Mouse (Mus musculus) limb, embryonic 15.5 days (tissue): ENCODE results near the gene Atg4c. TPM values are rescaled to one million over a fixed set of nuclear protein-coding genes. Genes with fewer than 3 reads are reported as not detected.

Experiments
- ATAC-seq: fragments of 200-750 bp; cut with Nextera tagmentation; 2 replicates; pipeline ENCODE4 v1.8.0; 2017; ENCODE audit warnings: low read depth, moderate TSS enrichment; ENCODE audit not compliant: insufficient number of reproducible peaks, low FRiP score, low TSS enrichment
- H3K27ac ChIP-seq: fragments of 300-500 bp; sonication (generic); 2 replicates; pipeline ENCODE4 v1.5.1; 2015; ENCODE audit warnings: moderate library complexity, mild to moderate bottlenecking, inconsistent platforms
- H3K27me3 ChIP-seq: fragments of 300-500 bp; sonication (generic); 2 replicates; pipeline ENCODE4 v1.6.1; 2015; ENCODE audit warnings: inconsistent platforms
- H3K36me3 ChIP-seq: fragments of 300-500 bp; sonication (generic); 2 replicates; pipeline ENCODE4 v1.6.1; 2015; ENCODE audit warnings: inconsistent platforms
- H3K4me1 ChIP-seq: fragments of 300-500 bp; sonication (generic); 2 replicates; pipeline ENCODE4 v1.6.1; 2015; ENCODE audit warnings: inconsistent platforms
- H3K4me2 ChIP-seq: fragments of 300-500 bp; sonication (generic); 2 replicates; pipeline ENCODE4 v1.6.1; 2015; ENCODE audit warnings: mild to moderate bottlenecking, inconsistent platforms
- H3K4me3 ChIP-seq: fragments of 300-500 bp; sonication (generic); 2 replicates; pipeline ENCODE4 v1.5.1; 2015; ENCODE audit warnings: mild to moderate bottlenecking, inconsistent platforms
- H3K9ac ChIP-seq: fragments of 300-500 bp; sonication (generic); 2 replicates; pipeline ENCODE4 v1.6.1; 2015; ENCODE audit warnings: inconsistent platforms
- H3K9me3 ChIP-seq: fragments of 300-500 bp; sonication (generic); 2 replicates; pipeline ENCODE4 v1.6.1; 2016; ENCODE audit warnings: inconsistent platforms
- WGBS: fragments of 180-500 bp; shearing (Covaris S2); methylation state at CpG from one replicate; pipeline ENCODE4 v1.1.7; 2015; 5-methylcytosine and 5-hydroxymethylcytosine counted together
- polyA plus RNA-seq: library from polyadenylated mRNA; unstranded; fragments of >200 nt; fragmentation: Nextera tagmentation; extraction: Ambion mirVana; gene quantifications from 2 replicates; pipeline ENCODE4 v1.2.1, GENCODE M21; 2015

Atg4c gene
- polyA plus RNA-seq: 13.5 and 14.0 TPM in 2 replicates

DNA sequence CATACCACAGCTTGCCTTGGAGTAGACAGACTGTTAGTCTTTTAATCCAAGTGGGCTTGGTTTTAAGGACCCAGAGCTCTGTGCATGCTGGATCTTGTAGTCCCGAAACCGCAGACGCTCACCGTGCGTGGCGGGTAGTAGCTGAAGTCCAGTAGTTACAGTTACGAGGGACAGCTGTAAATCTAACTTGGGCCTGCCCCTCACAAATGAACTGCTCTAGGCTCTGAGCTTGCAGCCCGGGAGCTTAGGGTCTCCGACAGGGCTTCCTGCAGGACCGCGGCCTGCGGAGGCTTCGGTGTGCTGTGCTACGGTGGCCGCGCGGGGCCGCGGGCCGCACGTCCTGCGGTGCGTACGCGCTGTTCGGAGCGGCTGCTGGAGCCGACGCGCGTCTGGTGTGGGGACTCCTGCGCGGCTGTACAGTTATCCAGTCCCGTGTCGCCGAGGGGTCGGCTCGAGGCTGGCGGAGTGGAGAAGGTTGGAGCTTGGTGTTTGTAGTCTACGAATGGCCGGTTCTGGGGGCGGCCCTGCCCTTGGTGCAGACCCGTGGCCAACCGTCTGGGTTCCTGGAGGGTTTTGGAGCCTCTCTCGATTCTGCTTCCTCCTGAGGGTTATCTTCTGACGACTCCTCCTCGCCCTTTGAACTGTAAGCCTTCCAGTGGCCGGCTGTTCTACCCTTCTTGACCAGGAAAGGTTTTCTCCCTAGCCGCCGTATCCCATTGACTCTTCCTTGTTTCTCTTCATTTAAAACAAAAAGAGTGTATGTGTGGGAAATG, at the start of gene Atg4c:
Gene Atg4c (plus strand): TSS at position 125 of the 773 bp plus-strand sequence.
- Histone ChIP-seq H3K4me2 (peak within 1 kb of the TSS; percentile 63), H3K9me3 (no peaks in the 10 kb centered on the region), H3K4me1 (no peaks in the 10 kb centered on the region), H3K27ac (peak within 1 kb of the TSS; percentile 96), H3K9ac (peak within 1 kb of the TSS; percentile 83), H3K4me3 (peak within 1 kb of the TSS; percentile 66), H3K36me3 (no peaks in the 10 kb centered on the region), H3K27me3 (no peaks in the 10 kb centered on the region)
- under 1% methylated on average over 50 of the region's 50 CpGs for WGBS
- ATAC-seq: peak; percentile 91

DNA sequence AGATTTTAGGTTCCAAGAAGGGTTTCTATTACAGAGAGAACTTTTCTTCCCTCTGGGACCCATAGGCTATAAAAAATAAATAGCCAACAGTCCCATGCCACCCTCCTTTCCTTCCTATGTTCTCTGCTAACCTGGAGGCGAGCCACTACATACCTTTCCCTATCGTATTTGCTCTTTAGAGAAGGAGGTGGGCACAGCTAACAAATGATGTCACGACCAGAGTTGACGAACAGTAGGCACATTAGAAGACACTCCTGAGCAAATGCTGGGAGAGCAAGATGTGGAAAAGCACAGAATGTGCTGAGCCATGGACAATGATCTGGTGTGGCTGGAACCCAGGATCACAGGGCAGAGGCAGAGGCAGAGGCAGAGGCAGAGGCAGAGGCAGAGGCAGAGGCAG, 42.3 kb upstream of the Atg4c start:
- 67% methylated on average over 4 of the region's 4 CpGs for WGBS
- H3K4me2 ChIP-seq: no peak overlapping the region
- ATAC-seq: no peak

DNA sequence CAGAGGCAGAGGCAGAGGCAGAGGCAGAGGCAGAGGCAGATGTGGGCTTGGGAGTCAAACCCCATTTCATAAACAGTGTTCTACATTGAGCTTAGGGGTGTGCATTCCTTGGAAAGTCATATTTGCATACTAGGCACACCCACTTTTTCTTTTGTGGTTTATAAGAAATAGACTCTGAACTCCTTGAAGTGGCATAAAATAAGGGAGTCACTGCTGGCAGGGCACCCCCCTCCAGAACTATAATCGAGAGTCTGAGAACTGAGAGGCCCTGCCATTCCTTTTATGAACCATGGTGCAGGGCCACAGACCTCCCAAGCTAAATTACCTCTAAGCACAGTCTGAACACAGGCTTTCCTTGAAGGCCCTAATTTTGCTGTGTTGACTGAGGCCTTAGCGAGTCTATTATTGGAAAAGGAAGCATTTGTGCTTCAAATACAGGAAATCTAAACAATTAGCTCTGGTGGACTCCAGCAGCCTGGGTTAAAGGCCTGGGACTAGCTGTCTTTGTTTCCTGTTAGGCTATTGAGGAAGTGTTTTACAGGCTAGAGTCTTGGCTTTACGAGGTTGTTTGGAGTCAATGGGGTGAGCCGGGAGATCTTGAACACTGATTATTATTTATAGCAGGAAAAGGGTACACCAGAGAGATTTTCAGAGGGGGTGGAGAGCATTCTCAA, 41.7 kb upstream of the Atg4c start:
- ATAC-seq: no peak
- Histone ChIP-seq H3K27ac (0 out of 2 replicates have a peak overlapping the region, but pooled peaks have one; percentile 38), H3K9me3 (no peaks in the 10 kb centered on the region), H3K27me3 (no peaks in the 10 kb centered on the region), H3K9ac (no peak overlapping the region), H3K4me3 (no peak overlapping the region), H3K4me1 (peaks cover 4% of the 10 kb centered on the region), H3K4me2 (no peak overlapping the region), H3K36me3 (no peaks in the 10 kb centered on the region)
- 20% methylated on average over 4 of the region's 4 CpGs for WGBS

More for the DNA sequence above, 42.3 kb upstream of the Atg4c start:
- Histone ChIP-seq H3K9me3 (no peaks in the 10 kb centered on the region), H3K9ac (no peak overlapping the region), H3K4me3 (no peak overlapping the region), H3K4me1 (peaks cover 4% of the 10 kb centered on the region), H3K27ac (no peak overlapping the region), H3K36me3 (no peaks in the 10 kb centered on the region), H3K27me3 (no peaks in the 10 kb centered on the region)

DNA sequence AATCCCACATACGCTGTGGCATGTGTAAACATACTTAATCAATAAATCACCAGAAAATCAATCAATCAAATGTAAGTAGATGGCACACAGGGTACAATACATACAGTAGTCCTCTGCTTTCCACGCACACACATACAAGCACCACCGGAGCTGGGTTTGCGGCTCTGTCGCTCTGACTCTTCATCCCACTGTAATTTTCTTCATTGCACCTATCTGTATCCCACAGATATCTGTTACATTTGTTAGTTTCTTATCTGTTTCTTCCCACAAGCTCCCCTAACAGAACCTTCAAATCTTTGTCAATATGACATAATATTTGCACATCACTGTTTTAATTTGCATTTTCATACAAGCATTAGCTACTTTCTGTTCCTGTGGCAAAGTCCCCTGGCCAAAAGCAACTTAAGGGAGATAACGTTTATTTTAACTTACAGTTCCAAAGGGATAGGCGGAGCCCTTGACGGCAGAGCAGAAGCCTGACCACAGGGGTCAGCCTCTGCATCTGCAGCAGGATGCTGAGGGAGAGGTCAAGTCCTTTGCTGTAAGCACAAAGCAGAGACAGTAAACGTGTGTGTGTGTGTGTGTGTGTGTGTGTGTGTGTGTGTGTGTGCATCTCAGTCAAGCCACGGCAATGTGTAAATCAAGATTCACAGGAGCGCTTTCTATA, 37.0 kb upstream of the Atg4c start:
- Histone ChIP-seq H3K4me1 (peaks cover 13% of the 10 kb centered on the region), H3K27me3 (no peaks in the 10 kb centered on the region), H3K4me2 (no peak overlapping the region), H3K4me3 (no peak overlapping the region), H3K9ac (no peak overlapping the region), H3K27ac (no peak overlapping the region), H3K36me3 (no peaks in the 10 kb centered on the region), H3K9me3 (no peaks in the 10 kb centered on the region)
- WGBS: 65% methylated on average over 11 of the region's 11 CpGs
- no peak for ATAC-seq

DNA sequence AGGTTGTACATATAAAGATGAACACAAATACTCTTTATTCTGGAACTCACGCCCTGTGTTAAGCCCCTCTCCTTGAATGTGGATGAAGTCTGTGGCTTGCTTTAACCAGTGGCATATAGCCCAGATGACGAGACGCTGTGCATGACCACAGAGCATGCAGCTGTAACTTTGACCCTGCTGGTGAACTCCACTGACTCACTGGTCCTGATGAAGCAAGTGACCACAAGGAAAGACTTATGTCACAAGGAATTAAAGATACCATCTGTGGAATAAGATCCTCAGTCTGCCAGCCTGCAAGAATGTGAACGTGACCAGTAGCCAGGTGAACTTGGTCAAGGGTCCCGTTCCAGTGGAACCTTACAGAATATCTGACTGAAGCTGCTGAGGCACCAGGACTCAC, 35.2 kb upstream of the Atg4c start:
- WGBS: 83% methylated on average over 5 of the region's 5 CpGs
- Histone ChIP-seq H3K4me2 (no peak overlapping the region), H3K9ac (no peak overlapping the region), H3K9me3 (no peaks in the 10 kb centered on the region), H3K4me3 (no peak overlapping the region), H3K27ac (no peak overlapping the region), H3K36me3 (no peaks in the 10 kb centered on the region), H3K4me1 (peaks cover 13% of the 10 kb centered on the region), H3K27me3 (no peaks in the 10 kb centered on the region)
- ATAC-seq: no peak

DNA sequence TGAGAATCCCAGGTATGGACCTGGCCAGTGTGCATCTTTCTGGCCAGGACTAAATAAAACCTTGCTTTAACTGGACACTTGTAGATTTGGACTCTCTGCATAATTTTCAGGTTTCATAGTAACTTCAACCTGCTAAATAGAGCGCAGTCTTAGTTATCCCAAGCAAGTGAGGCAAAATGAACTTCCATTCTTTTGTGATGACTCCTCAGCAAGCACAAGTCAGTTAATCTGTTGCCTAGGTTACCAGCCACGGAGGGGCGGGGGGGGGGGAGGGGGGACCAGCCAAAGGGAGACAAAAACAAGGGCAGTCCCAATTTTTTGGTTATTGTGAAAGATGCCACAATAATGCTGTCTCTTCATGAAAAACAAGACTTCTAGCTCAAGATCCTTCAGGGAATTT, 33.3 kb upstream of the Atg4c start:
- WGBS: 23% methylated on average over 3 of the region's 3 CpGs
- no peak overlapping the region for H3K27ac ChIP-seq
- no peak overlapping the region for H3K4me2 ChIP-seq
- H3K4me1 ChIP-seq: peaks cover 13% of the 10 kb centered on the region
- no peak for ATAC-seq
- H3K27me3 ChIP-seq: no peaks in the 10 kb centered on the region
- H3K9ac ChIP-seq: no peak overlapping the region
- H3K4me3 ChIP-seq: no peak overlapping the region
- no peaks in the 10 kb centered on the region for H3K9me3 ChIP-seq
- no peaks in the 10 kb centered on the region for H3K36me3 ChIP-seq

DNA sequence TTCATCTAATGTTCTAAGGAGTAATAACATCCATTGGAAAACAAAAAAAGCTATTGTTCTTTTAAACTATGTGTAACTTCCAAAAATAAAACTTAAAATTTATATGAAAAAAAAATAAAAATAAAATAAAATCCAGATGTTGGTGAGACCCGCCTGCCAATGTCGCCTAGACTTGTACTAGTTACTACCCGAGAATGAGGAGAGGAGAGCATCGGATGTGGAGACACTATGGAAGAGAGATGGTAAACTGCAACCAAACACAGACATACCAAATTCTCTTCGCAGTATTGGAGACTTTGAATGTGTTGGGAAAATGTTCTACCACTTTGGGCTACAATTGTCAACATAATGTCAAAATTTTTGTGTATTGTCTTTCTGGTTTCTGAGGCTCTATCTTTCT, 32.8 kb upstream of the Atg4c start:
- peaks cover 13% of the 10 kb centered on the region for H3K4me1 ChIP-seq
- H3K9me3 ChIP-seq: no peaks in the 10 kb centered on the region
- H3K4me2 ChIP-seq: no peak overlapping the region
- ATAC-seq: no peak
- H3K27me3 ChIP-seq: no peaks in the 10 kb centered on the region
- no peak overlapping the region for H3K27ac ChIP-seq
- no peaks in the 10 kb centered on the region for H3K36me3 ChIP-seq
- H3K4me3 ChIP-seq: no peak overlapping the region
- no peak overlapping the region for H3K9ac ChIP-seq
- WGBS: 44% methylated on average over 5 of the region's 5 CpGs

DNA sequence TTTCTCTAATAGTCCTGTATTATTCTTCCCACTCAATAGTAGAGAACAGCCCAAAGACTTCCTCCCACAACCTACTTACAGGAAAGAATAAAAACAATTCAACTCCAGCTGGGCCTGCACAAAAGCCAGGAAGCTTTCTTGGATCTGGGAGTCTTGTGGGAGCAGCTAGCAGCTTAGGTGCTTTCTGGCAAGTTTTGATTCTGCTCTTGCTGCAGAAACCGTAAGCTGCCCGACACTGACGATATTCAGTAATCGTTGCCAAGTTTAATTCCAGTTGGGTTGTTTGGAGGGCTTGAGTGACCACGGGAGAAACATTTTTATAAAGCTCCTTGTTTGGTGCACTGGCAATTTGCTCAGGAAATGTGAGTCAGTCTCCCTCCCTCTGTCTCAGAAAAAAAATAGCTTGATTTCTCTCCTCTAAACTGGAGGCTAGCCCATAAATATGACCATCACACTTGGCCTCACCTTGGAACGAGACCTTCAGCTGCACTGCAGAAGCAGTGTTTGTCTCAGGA, 32.2 kb upstream of the Atg4c start:
- Histone ChIP-seq H3K9ac (no peak overlapping the region), H3K27ac (peak overlapping the region; percentile 57; the same call in 1 of the 2 replicates), H3K27me3 (no peaks in the 10 kb centered on the region), H3K9me3 (no peaks in the 10 kb centered on the region), H3K4me3 (no peak overlapping the region), H3K4me1 (peaks cover 13% of the 10 kb centered on the region), H3K36me3 (no peaks in the 10 kb centered on the region), H3K4me2 (no peak overlapping the region)
- ATAC-seq: peak; percentile 52; the same call in 1 of the 2 replicates
- WGBS: 15% methylated on average over 6 of the region's 6 CpGs

DNA sequence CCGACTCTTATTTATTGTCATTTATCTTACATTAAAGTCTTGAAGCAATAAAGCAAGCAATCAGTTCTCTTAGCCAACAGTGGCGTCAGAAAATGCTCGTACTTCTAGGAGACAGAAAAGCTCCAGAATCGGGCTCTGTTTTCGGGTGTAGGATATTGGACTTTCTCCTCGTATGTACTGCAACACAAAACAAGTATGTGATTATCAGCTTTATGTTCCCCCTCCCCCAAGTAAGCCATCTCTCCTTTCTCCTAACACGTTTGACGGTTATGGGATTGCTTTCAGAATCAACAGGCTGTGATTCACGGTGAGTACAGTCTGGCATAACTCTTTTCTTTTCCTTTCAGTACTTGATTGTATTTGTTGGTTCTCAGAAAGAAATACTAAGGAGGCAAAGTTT, 30.7 kb upstream of the Atg4c start:
- no peak overlapping the region for H3K4me2 ChIP-seq
- peaks cover 13% of the 10 kb centered on the region for H3K4me1 ChIP-seq
- H3K27ac ChIP-seq: no peak overlapping the region
- 33% methylated on average over 9 of the region's 9 CpGs for WGBS
- H3K4me3 ChIP-seq: no peak overlapping the region
- H3K9me3 ChIP-seq: no peaks in the 10 kb centered on the region
- H3K9ac ChIP-seq: no peak overlapping the region
- no peak for ATAC-seq
- no peaks in the 10 kb centered on the region for H3K36me3 ChIP-seq
- H3K27me3 ChIP-seq: no peaks in the 10 kb centered on the region

DNA sequence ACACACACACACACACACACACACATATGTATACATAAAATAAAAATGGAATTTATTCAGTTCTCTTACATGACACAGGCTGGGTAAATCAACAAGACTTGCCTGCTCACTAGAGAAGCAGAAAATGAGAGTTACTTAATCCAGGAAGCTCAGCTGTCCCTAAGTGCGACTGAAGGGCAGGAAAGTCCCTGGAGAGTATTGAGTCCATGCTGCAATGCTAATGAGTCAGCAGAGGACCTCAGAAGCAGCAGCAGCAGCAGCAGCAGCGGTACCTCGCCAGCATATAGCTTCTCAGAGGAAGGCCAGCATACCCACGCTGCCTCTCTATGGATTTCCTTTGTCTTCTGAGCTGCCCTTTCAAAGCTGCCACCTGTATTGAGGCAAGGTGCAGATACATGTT, 30.2 kb upstream of the Atg4c start:
- H3K9me3 ChIP-seq: no peaks in the 10 kb centered on the region
- no peak overlapping the region for H3K27ac ChIP-seq
- no peak overlapping the region for H3K4me2 ChIP-seq
- H3K4me3 ChIP-seq: no peak overlapping the region
- no peaks in the 10 kb centered on the region for H3K27me3 ChIP-seq
- no peak overlapping the region for H3K9ac ChIP-seq
- no peak for ATAC-seq
- 30% methylated on average over 4 of the region's 4 CpGs for WGBS
- peaks cover 13% of the 10 kb centered on the region for H3K4me1 ChIP-seq
- no peaks in the 10 kb centered on the region for H3K36me3 ChIP-seq

DNA sequence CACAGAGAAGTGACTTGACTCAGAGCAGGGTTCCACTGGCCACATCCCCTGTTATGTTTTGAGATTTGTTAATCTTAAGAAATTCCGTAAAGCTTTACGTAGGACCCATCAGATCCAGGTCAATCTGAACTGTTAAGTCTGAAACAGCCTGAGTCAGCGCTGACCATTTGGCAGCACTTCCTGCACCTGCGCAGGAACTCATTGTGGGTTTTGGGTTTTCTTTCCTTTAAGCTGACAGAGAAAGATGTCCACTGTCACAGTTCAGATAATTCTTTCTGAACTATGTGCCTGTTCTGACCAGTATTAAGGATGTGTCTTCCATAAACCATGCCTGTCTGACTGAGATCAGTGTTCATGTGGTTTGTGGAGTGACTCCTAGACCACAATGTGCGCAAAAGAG, 24.9 kb upstream of the Atg4c start:
- WGBS: 92% methylated on average over 5 of the region's 5 CpGs

DNA sequence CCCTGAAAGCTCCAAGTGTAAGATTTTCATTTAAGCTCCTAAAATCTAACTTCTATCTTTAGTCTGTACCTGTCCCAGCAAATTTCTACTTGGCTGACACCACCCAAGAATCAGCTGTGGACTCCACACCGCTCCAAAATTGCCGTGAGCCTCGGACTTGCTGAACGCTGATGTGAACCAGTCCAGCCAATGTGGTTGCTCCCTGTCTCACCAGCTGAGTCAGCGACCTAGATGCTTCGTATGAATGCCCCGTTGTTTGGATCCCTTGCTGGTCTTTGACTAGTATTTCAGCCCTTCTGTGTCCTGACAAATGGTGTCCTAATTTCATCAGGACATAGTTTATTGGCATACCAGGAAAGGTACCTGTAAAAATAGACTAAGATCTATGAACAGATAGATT, 19.5 kb upstream of the Atg4c start:
- ATAC-seq: no peak

More for the DNA sequence above, 24.9 kb upstream of the Atg4c start:
- no peak overlapping the region for H3K4me2 ChIP-seq
- H3K4me1 ChIP-seq: no peaks in the 10 kb centered on the region
- no peak overlapping the region for H3K9ac ChIP-seq
- ATAC-seq: no peak
- no peak overlapping the region for H3K4me3 ChIP-seq
- H3K36me3 ChIP-seq: no peaks in the 10 kb centered on the region
- no peak overlapping the region for H3K27ac ChIP-seq
- H3K9me3 ChIP-seq: no peaks in the 10 kb centered on the region
- no peaks in the 10 kb centered on the region for H3K27me3 ChIP-seq

More for the DNA sequence above, 19.5 kb upstream of the Atg4c start:
- WGBS: 87% methylated on average over 7 of the region's 7 CpGs
- Histone ChIP-seq H3K27ac (no peak overlapping the region), H3K9me3 (no peaks in the 10 kb centered on the region), H3K27me3 (no peaks in the 10 kb centered on the region), H3K9ac (no peak overlapping the region), H3K36me3 (no peaks in the 10 kb centered on the region), H3K4me2 (no peak overlapping the region), H3K4me3 (no peak overlapping the region), H3K4me1 (no peaks in the 10 kb centered on the region)
